Mouse (Mus musculus): ENCODE results near the gene Dcaf8.

DNA sequence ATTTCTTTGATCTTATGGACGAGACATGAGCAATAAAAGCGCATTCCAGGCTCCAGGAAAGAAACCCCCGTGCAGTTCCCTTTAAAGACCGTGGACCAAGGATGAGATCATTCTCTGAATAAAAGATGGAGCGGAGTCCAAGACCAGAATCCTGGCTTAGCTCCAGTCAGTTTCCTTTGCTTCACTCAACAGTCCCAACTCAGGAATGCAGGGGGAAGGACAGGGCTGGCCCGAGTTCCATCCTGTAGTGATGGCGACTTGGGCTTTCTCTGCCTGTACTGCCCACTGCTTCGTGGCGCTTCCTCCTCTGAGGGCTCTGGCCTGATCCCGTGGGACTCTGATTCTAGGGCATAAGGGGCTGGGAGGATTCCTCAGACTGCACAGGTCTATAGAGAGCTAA is 72.5 kb downstream of the Dcaf8 start:
- no peak for TF ChIP-seq CTCF (IDR thresholded peaks at IDR 0.05; ENCODE audit: control insufficient read depth, insufficient read depth, insufficient replicate concordance, low read depth, low read length)
- no peak for TF ChIP-seq POLR2A (IDR thresholded peaks at IDR 0.05; ENCODE audit: control insufficient read depth, low read depth, low read length)
